Mouse (Mus musculus): ENCODE data around the gene Arl16. TPM values are rescaled to one million over a fixed set of nuclear protein-coding genes. Genes with fewer than 3 reads are reported as not detected.

Gene Arl16
- polyA plus RNA-seq, 1 experiment from 2014 or later: 44.4 TPM

- Histone ChIP-seq H3K4me3 (ENCODE audit: low read depth, low read length) (peak overlapping the region; percentile 94), H3K27me3 (ENCODE audit: insufficient read depth, low read length) (no peaks in the 10 kb centered on the region), H3K27ac (ENCODE audit: low read depth) (peak overlapping the region; percentile 84), H3K4me1 (ENCODE audit: insufficient read depth) (peaks cover 15% of the 10 kb centered on the region), H3K36me3 (ENCODE audit: insufficient read depth) (peaks cover 66% of the 10 kb centered on the region), H3K9me3 (ENCODE audit: low read depth, low read length) (no peaks in the 10 kb centered on the region), H3K9ac (peak overlapping the region; percentile 77), H3K4me2 (peak overlapping the region; percentile 93)
- TF ChIP-seq CTCF (IDR thresholded peaks at IDR 0.05; ENCODE audit: low read depth): peak; percentile 53
- under 1% methylated on average over 48 of the region's 48 CpGs for WGBS
- ATAC-seq (ENCODE audit: insufficient read depth) (peak; percentile 29), DNase-seq (peak; percentile 68)
These were observed 24.8 kb upstream of the Arl16 start for GRCm38 (mm10) chr11:120492024-120492877.

DNA sequence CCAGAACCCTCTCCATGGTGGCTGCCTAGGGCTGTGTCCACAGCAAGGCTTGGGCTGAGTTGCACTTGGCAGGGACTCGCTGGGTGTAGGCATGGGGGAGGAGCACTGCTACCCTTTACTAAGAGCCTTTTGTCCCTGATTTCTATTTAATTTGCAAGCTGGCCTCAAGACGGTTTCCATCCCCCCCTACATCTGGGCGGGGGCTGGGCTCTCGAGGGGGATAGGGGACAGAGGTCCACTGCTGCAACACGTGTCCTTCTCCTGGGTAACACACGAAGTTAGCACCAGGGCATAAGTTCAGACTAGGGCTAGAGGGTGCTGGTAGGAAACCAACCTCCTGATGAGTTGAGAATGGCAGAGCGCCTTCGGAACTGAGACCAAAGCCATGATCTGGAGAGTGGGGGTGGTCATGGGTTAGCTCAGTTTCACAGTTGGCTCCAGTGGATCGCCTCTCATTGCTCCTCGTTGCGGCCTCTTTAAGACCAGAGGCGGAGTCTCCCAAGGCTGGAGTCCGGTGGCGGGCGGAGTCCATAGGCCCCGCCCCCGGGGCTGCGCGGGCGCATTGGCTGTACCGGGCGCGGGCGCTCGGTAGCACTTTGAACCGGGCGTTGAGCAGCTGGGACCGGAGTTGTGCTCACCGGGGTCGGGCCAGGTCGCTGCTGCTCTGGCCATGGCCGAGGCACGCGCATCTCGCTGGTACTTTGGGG is 24.1 kb upstream of the Arl16 start, which contains the start of gene Slc25a10:
Gene Slc25a10, plus strand, starts transcription at position 524 of the 707 bp plus-strand sequence.
- Histone ChIP-seq H3K4me1 (ENCODE audit: insufficient read depth) (peaks cover 15% of the 10 kb centered on the region), H3K9ac (peak within 1 kb of the TSS; percentile 77), H3K4me2 (peak within 1 kb of the TSS; percentile 93), H3K9me3 (ENCODE audit: low read depth, low read length) (no peaks in the 10 kb centered on the region), H3K27me3 (ENCODE audit: insufficient read depth, low read length) (no peaks in the 10 kb centered on the region), H3K4me3 (ENCODE audit: low read depth, low read length) (peak within 1 kb of the TSS; percentile 94), H3K36me3 (ENCODE audit: insufficient read depth) (peaks cover 66% of the 10 kb centered on the region), H3K27ac (ENCODE audit: low read depth) (peak within 1 kb of the TSS; percentile 84)
- peak; percentile 89 for ATAC-seq (ENCODE audit: insufficient read depth)
- no peak for TF ChIP-seq CTCF (IDR thresholded peaks at IDR 0.05; ENCODE audit: low read depth)
- WGBS: under 1% methylated on average over 35 of the region's 35 CpGs
- peak; percentile 96 for DNase-seq

DNA sequence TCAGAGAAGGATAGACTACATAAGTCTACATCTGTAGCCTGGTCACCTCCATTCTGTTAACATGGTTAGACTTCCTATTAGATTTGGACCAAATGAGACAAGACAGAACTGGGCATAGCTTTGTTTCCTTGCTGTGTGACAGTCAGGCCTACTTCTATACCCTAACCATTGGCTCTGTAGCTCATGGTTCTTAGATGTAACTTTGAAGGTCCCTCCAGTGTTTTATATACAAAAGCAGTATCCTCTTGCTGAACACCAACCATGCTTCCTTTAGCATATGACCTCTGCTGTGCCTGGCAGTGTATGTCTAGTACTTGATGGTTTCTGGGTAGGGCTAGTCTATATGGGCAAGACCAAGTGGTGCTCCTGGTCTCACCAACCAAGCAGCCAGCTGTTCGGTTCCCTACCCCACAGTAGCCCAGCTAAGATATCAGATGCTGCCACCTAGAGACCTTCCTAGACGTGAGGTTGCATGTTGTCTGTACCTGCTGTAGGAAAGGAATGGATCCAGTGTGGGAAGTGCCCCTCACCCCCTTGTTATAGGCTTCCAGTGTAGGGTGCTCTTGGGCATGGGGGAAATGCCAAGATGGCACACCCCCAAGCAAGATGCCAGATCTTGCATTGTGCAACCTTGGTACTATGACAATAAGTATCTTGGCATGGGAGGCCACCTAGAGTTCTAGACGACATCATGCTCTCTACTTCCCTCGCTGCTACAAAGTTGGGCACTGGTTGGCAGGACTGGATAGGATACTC is 23.1 kb upstream of the Arl16 start:
- no peaks in the 10 kb centered on the region for H3K9me3 ChIP-seq (ENCODE audit: low read depth, low read length)
- H3K36me3 ChIP-seq (ENCODE audit: insufficient read depth): peaks cover 66% of the 10 kb centered on the region
- peak overlapping the region; percentile 84 for H3K27ac ChIP-seq (ENCODE audit: low read depth)
- H3K4me3 ChIP-seq (ENCODE audit: low read depth, low read length): peak overlapping the region; percentile 94
- peak overlapping the region; percentile 10; the same call in 1 of the 2 replicates for H3K9ac ChIP-seq
- peak; percentile 15; the same call in 1 of the 2 replicates for TF ChIP-seq CTCF (IDR thresholded peaks at IDR 0.05; ENCODE audit: low read depth)
- ATAC-seq (ENCODE audit: insufficient read depth): no peak
- H3K4me2 ChIP-seq: peak overlapping the region; percentile 93
- DNase-seq: no peak
- H3K27me3 ChIP-seq (ENCODE audit: insufficient read depth, low read length): no peaks in the 10 kb centered on the region
- WGBS: 31% methylated on average over 4 of the region's 4 CpGs
- H3K4me1 ChIP-seq (ENCODE audit: insufficient read depth): peaks cover 17% of the 10 kb centered on the region

- Histone ChIP-seq H3K4me1 (ENCODE audit: insufficient read depth) (peaks cover 19% of the 10 kb centered on the region), H3K27me3 (ENCODE audit: insufficient read depth, low read length) (no peaks in the 10 kb centered on the region), H3K4me2 (no peak overlapping the region), H3K27ac (ENCODE audit: low read depth) (no peak overlapping the region), H3K9me3 (ENCODE audit: low read depth, low read length) (no peaks in the 10 kb centered on the region), H3K9ac (no peak overlapping the region), H3K36me3 (ENCODE audit: insufficient read depth) (peaks cover 56% of the 10 kb centered on the region), H3K4me3 (ENCODE audit: low read depth, low read length) (no peak overlapping the region)
- DNase-seq (peak; percentile 91), ATAC-seq (ENCODE audit: insufficient read depth) (peak; percentile 12)
- peak; percentile 91 for TF ChIP-seq CTCF (IDR thresholded peaks at IDR 0.05; ENCODE audit: low read depth)
- WGBS: 59% methylated on average over 4 of the region's 4 CpGs
These were observed 21.8 kb upstream of the Arl16 start for GRCm38 (mm10) chr11:120489054-120489761.

DNA sequence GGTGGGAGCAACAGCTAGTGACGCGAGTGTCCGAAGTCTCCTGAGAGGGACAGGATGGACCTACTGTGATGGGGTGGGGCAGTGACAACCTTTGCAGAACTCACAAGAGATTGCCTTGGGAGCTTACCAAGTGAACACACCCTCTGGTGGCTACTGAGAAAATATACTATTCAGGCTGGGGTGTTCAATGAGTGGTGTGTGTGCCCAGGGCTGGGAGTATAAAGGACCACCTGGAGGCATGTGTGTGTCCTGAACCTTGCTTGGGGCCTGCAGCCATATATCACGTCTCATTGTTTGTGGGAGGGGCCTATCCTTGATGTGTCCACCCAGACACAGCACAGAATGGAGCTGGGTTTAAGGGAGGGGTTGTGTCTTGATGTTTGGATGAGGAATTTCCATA is 21.1 kb upstream of the Arl16 start:
- Histone ChIP-seq H3K4me2 (no peak overlapping the region), H3K4me3 (ENCODE audit: low read depth, low read length) (no peak overlapping the region), H3K9ac (no peak overlapping the region), H3K27me3 (ENCODE audit: insufficient read depth, low read length) (no peaks in the 10 kb centered on the region), H3K27ac (ENCODE audit: low read depth) (no peak overlapping the region), H3K36me3 (ENCODE audit: insufficient read depth) (peaks cover 52% of the 10 kb centered on the region), H3K9me3 (ENCODE audit: low read depth, low read length) (no peaks in the 10 kb centered on the region), H3K4me1 (ENCODE audit: insufficient read depth) (peaks cover 23% of the 10 kb centered on the region)
- WGBS: 74% methylated on average over 4 of the region's 4 CpGs
- DNase-seq (no peak), ATAC-seq (ENCODE audit: insufficient read depth) (no peak)
- TF ChIP-seq CTCF (IDR thresholded peaks at IDR 0.05; ENCODE audit: low read depth): peak; percentile 24; the same call in 1 of the 2 replicates

DNA sequence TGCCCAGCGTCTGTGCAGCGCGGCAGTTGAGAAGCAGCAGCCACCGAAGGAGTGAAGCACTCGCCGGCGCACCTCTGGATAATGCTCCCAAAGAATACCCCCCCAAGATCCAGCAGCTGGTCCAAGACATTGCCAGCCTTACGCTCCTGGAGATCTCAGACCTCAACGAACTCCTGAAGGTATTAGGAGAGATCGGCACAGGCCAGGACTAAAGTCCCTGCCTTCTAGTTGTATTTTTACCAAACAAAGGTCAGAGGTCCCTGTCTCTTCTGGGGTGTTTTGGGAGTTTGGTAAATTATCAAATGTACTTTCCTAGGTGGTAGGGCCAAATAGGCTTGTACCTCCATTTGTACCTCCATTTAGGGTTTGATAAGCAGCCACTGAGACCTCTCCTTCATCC is 17.8 kb upstream of the Arl16 start:
- TF ChIP-seq CTCF (IDR thresholded peaks at IDR 0.05; ENCODE audit: low read depth): no peak
- Histone ChIP-seq H3K9ac (peak overlapping the region; percentile 92), H3K4me3 (ENCODE audit: low read depth, low read length) (peak overlapping the region; percentile 99), H3K4me2 (peak overlapping the region; percentile 90), H3K27me3 (ENCODE audit: insufficient read depth, low read length) (no peaks in the 10 kb centered on the region), H3K4me1 (ENCODE audit: insufficient read depth) (peaks cover 9% of the 10 kb centered on the region), H3K27ac (ENCODE audit: low read depth) (no peak overlapping the region; the same call in 1 of the 2 replicates), H3K9me3 (ENCODE audit: low read depth, low read length) (no peaks in the 10 kb centered on the region), H3K36me3 (ENCODE audit: insufficient read depth) (peaks cover 80% of the 10 kb centered on the region)
- DNase-seq (no peak), ATAC-seq (ENCODE audit: insufficient read depth) (no peak)
- 7% methylated on average over 10 of the region's 10 CpGs for WGBS

Data from lung, embryonic 14.5 days (tissue).